Mouse (Mus musculus) cerebellum, adult 2 months (tissue): ENCODE data around the gene Xndc1.

Source experiments
- CTCF ChIP-seq: fragments of 200-500 bp; IDR thresholded peaks from 2 replicates; pipeline ENCODE4 v1.5.1; 2011; ENCODE audit warnings: low read depth, mild to moderate bottlenecking, control low read depth, low read length, moderate library complexity, borderline replicate concordance; ENCODE audit not compliant: insufficient read depth
- POLR2A ChIP-seq: fragments of 200-500 bp; IDR thresholded peaks from 2 replicates; pipeline ENCODE4 v1.6.1; 2011; ENCODE audit warnings: low read length, control low read depth, borderline replicate concordance; ENCODE audit not compliant: insufficient read depth

DNA sequence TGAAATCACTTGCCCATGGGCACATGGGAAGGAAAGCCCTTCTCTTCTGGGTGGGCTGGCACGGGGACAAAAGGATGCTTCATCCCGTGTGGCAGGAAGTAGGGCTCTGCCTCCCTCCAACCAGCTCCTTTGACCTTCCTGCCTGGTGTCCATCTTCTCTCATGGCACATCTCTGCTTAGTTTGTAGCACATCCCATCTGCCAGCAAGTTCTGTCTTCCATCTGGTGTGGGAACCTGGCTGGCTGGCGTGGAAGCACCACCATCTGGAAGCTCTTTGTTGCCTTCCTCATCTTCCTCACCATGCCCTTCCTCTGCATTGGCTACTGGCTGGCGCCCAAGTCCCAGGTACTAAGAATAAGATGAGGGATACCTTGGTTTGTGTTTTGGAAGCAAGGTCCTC lies 22.0 kb downstream of the Xndc1 start:
- TF ChIP-seq CTCF = no peak
- TF ChIP-seq POLR2A = no peak
